Mouse (Mus musculus) myocyte (in vitro differentiated cells): ENCODE results near the gene Fgfr1op2. TPM values are rescaled to one million over a fixed set of nuclear protein-coding genes. Genes with fewer than 3 reads are reported as not detected.

Experiments
- H3K27me3 ChIP-seq: one replicate; pipeline ENCODE4 v1.6.1; 2011; ENCODE audit not compliant: control insufficient read depth, insufficient read depth, insufficient read length
- H3K36me3 ChIP-seq: one replicate; pipeline ENCODE4 v1.6.1; 2011; ENCODE audit not compliant: control insufficient read depth, insufficient read depth
- H3K4me2 ChIP-seq: one replicate; pipeline ENCODE4 v1.6.1; 2011; ENCODE audit warnings: low read depth, control low read depth
- H3K4me3 ChIP-seq: one replicate; pipeline ENCODE4 v1.5.1; 2011; ENCODE audit warnings: mild to moderate bottlenecking, control low read depth, moderate library complexity
- H3K79me2 ChIP-seq: one replicate; pipeline ENCODE4 v1.6.1; 2011; ENCODE audit not compliant: control insufficient read depth, insufficient read depth
- H3ac ChIP-seq: one replicate; pipeline ENCODE4 v1.6.1; 2011; ENCODE audit not compliant: control insufficient read depth, insufficient read length
- CEBPB ChIP-seq: IDR thresholded peaks from 2 replicates; pipeline ENCODE4 v1.6.1; 2011; ENCODE audit warnings: mild to moderate bottlenecking, moderate library complexity; ENCODE audit not compliant: poor library complexity, insufficient read depth, severe bottlenecking
- E2F4 ChIP-seq: IDR thresholded peaks from one replicate; pipeline ENCODE4 v1.6.1; 2011; ENCODE audit warnings: mild to moderate bottlenecking, control low read depth, moderate library complexity; ENCODE audit not compliant: insufficient read depth
- MAX ChIP-seq: IDR thresholded peaks from one replicate; pipeline ENCODE4 v1.6.1; 2011; ENCODE audit warnings: low read depth, mild to moderate bottlenecking, control low read depth
- MYOD1 ChIP-seq, 3 experiments: IDR thresholded peaks; one replicate each; pipeline ENCODE4 v1.6.1; 2011; ENCODE audit warnings: control low read depth in 2 of 3, low read depth in 2 of 3, mild to moderate bottlenecking in 2 of 3, moderate library complexity in 1 of 3; ENCODE audit not compliant: insufficient read length in 2 of 3, control insufficient read depth in 1 of 3
- MYOG ChIP-seq, 3 experiments: IDR thresholded peaks; one replicate each; pipeline ENCODE4 v1.6.1; 2011; ENCODE audit warnings: control low read depth in 2 of 3, low read depth in 2 of 3, mild to moderate bottlenecking in 2 of 3; ENCODE audit not compliant: insufficient read length in 2 of 3, control insufficient read depth in 1 of 3, insufficient read depth in 1 of 3
- POLR2A ChIP-seq: IDR thresholded peaks from one replicate; pipeline ENCODE4 v1.6.1; 2011; ENCODE audit warnings: low read depth, mild to moderate bottlenecking, control low read depth, moderate library complexity; ENCODE audit not compliant: insufficient read length
- POLR2AphosphoS2 ChIP-seq: IDR thresholded peaks from one replicate; pipeline ENCODE4 v1.6.1; 2011; ENCODE audit warnings: low read depth, control low read depth; ENCODE audit not compliant: insufficient read length
- REST ChIP-seq: IDR thresholded peaks from one replicate; pipeline ENCODE4 v1.6.1; 2011; ENCODE audit warnings: mild to moderate bottlenecking, control low read depth, moderate library complexity; ENCODE audit not compliant: insufficient read depth, insufficient read length
- SRF ChIP-seq: IDR thresholded peaks from one replicate; pipeline ENCODE4 v1.6.1; 2011; ENCODE audit warnings: low read depth; ENCODE audit not compliant: control insufficient read depth, insufficient read length
- TCF12 ChIP-seq: IDR thresholded peaks from one replicate; pipeline ENCODE4 v1.6.1; 2011; ENCODE audit warnings: mild to moderate bottlenecking, control low read depth; ENCODE audit not compliant: poor library complexity, insufficient read depth, severe bottlenecking
- TCF3 ChIP-seq: IDR thresholded peaks from one replicate; pipeline ENCODE4 v1.6.1; 2011; ENCODE audit warnings: low read depth, control low read depth; ENCODE audit not compliant: insufficient read length
- USF1 ChIP-seq: IDR thresholded peaks from one replicate; pipeline ENCODE4 v1.6.1; 2011; ENCODE audit warnings: low read depth, mild to moderate bottlenecking, control low read depth, moderate library complexity
- polyA plus RNA-seq: library from polyadenylated mRNA; unstranded; fragments of >200 nt; fragmentation: generic; extraction: Trizol; gene quantifications from one replicate; pipeline ENCODE4 v1.2.1, GENCODE M21; 2012; ENCODE audit warnings: missing spikeins

The Fgfr1op2 gene
- polyA plus RNA-seq, 1 experiment = 54.4 TPM

- TF ChIP-seq SRF = no peak
- no peak for TF ChIP-seq TCF3
- no peak for TF ChIP-seq POLR2A
- TF ChIP-seq POLR2AphosphoS2 = no peak
- no peak for TF ChIP-seq MYOG (IDR thresholded peaks at IDR 0.05; ENCODE audit: control insufficient read depth in 1 of 3, insufficient read depth in 1 of 3, insufficient read length in 2 of 3, low read depth in 2 of 3)
- no peak for TF ChIP-seq REST
- Histone ChIP-seq H3K4me2 (no peak overlapping the region), H3K79me2 (no peaks in the 10 kb centered on the region), H3K4me3 (no peak overlapping the region), H3K27me3 (no peaks in the 10 kb centered on the region), H3K36me3 (no peaks in the 10 kb centered on the region), H3ac (no peak overlapping the region)
These were observed 34.9 kb downstream of the Fgfr1op2 start for GRCm38 (mm10) chr6:146611897-146612296.

DNA sequence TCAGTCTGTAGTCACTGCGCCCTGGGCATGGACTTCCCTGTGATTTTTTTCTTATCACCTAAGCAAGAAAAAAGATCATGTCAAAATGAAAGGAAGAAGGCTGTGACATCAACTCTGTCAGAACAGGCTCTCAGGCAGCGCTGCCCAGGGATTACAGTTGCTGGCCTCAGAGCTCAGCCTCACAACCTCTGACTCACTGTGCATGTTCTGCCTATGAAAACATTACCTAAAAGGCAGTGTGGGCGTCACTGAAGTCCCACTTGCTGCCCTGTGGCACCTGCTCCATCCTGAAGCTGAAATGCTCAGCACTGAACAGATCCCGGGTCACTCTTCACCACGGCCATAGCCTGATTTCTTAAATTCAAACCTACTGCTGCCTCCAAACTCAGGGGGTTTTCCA, 35.7 kb downstream of the Fgfr1op2 start:
- Histone ChIP-seq H3K4me2 (no peak overlapping the region), H3K79me2 (no peaks in the 10 kb centered on the region), H3K4me3 (no peak overlapping the region), H3K27me3 (no peaks in the 10 kb centered on the region), H3K36me3 (no peaks in the 10 kb centered on the region), H3ac (no peak overlapping the region)
- no peak for TF ChIP-seq POLR2A
- no peak for TF ChIP-seq POLR2AphosphoS2
- TF ChIP-seq TCF3 = no peak
- no peak for TF ChIP-seq MAX
- no peak for TF ChIP-seq MYOG (IDR thresholded peaks at IDR 0.05; ENCODE audit: control insufficient read depth in 1 of 3, insufficient read depth in 1 of 3, insufficient read length in 2 of 3, low read depth in 2 of 3)
- TF ChIP-seq USF1 = no peak
- TF ChIP-seq SRF = no peak

DNA sequence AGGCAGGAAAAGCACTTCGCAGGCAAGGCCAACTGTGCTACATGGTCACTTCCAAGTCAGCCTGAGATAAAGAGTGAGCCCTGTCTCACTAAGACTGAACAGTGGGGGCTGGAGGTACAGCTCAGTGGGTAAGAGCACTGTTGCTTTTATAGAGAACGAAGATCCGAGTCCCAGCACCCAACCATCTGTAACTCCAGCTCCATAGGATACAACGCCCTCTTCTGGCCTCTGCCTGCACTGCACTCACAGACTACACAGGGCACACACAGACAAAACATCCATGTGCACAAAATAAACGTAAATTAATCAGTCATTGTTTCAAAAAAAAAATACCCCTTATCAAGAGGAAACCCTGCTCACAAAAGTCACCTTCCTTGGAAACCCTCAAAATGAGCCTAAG, 36.9 kb downstream of the Fgfr1op2 start:
- Histone ChIP-seq H3K36me3 (no peaks in the 10 kb centered on the region), H3K79me2 (no peaks in the 10 kb centered on the region), H3K27me3 (no peaks in the 10 kb centered on the region), H3K4me2 (no peak overlapping the region), H3ac (no peak overlapping the region), H3K4me3 (no peak overlapping the region)
- no peak for TF ChIP-seq USF1
- no peak for TF ChIP-seq POLR2AphosphoS2
- no peak for TF ChIP-seq CEBPB
- TF ChIP-seq MYOG (IDR thresholded peaks at IDR 0.05; ENCODE audit: control insufficient read depth in 1 of 3, insufficient read depth in 1 of 3, insufficient read length in 2 of 3, low read depth in 2 of 3) = no peak
- TF ChIP-seq TCF12 = no peak
- TF ChIP-seq TCF3 = no peak
- TF ChIP-seq SRF = no peak
- TF ChIP-seq MAX = no peak
- no peak for TF ChIP-seq REST

GRCm38 (mm10) chr6:146614541-146614940, 37.5 kb downstream of the Fgfr1op2 start:
- TF ChIP-seq TCF12 = no peak
- TF ChIP-seq USF1 = no peak
- no peak for TF ChIP-seq SRF
- no peak for TF ChIP-seq REST
- TF ChIP-seq MYOD1 (IDR thresholded peaks at IDR 0.05; ENCODE audit: control insufficient read depth in 1 of 3, insufficient read length in 2 of 3, low read depth in 2 of 3) = no peak
- TF ChIP-seq CEBPB = no peak
- no peak for TF ChIP-seq POLR2A
- TF ChIP-seq MAX = no peak
- Histone ChIP-seq H3K4me3 (no peak overlapping the region), H3K36me3 (no peaks in the 10 kb centered on the region)

DNA sequence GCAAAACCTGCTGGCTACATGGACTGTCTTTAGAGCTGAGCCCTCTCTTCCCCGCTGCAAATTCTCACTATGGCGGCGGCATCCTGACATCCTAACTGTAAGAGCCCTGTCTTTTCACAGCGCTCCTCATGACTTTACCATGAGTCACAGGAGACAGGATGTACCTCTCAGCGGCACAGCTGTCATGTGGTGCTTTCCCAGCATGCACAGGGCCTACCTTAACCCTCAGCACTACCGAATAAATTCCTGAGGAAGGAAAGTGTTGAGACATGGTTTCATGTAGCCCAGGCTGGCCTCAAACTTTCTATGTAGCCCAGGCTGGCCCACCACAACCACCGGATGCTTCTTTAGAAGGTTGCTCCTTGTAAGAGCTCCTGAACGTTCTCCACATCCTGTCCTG, 38.9 kb downstream of the Fgfr1op2 start:
- Histone ChIP-seq H3K4me3 (no peak overlapping the region), H3ac (no peak overlapping the region), H3K27me3 (no peaks in the 10 kb centered on the region), H3K4me2 (no peak overlapping the region), H3K79me2 (no peaks in the 10 kb centered on the region), H3K36me3 (no peaks in the 10 kb centered on the region)
- no peak for TF ChIP-seq TCF12
- TF ChIP-seq MYOD1 (IDR thresholded peaks at IDR 0.05; ENCODE audit: control insufficient read depth in 1 of 3, insufficient read length in 2 of 3, low read depth in 2 of 3) = peak in 1 of 3 experiments; percentile 13
- TF ChIP-seq POLR2AphosphoS2 = no peak
- no peak for TF ChIP-seq SRF
- no peak for TF ChIP-seq CEBPB
- TF ChIP-seq POLR2A = no peak

More at GRCm38 (mm10) chr6:146614541-146614940, 37.5 kb downstream of the Fgfr1op2 start:
- Histone ChIP-seq H3K27me3 (no peaks in the 10 kb centered on the region), H3K4me2 (no peak overlapping the region), H3ac (no peak overlapping the region), H3K79me2 (no peaks in the 10 kb centered on the region)

DNA sequence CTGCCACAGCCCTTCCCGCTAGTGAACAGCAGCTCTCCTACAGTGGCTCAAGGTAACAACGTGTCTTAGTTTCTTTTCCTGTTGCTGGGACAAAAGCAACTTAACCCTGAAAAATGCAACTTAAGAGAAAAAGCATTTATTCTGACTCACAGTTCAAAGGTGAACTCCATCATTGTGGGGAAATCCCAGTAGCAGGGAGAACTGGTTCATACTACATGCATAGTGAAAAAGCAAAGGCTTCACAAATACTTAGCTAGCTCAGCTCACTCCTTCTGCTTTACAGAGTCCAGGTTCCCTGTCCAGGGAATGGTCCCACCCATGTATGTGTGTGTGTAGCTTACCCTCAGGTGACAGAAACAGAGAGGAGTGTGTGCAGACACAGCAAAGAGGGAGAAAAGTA, 39.7 kb downstream of the Fgfr1op2 start:
- Histone ChIP-seq H3K36me3 (no peaks in the 10 kb centered on the region), H3K4me3 (no peak overlapping the region), H3K79me2 (no peaks in the 10 kb centered on the region), H3ac (no peak overlapping the region), H3K4me2 (no peak overlapping the region), H3K27me3 (no peaks in the 10 kb centered on the region)
- no peak for TF ChIP-seq E2F4
- TF ChIP-seq REST = no peak
- no peak for TF ChIP-seq USF1
- TF ChIP-seq POLR2AphosphoS2 = no peak
- no peak for TF ChIP-seq MAX
- no peak for TF ChIP-seq MYOD1 (IDR thresholded peaks at IDR 0.05; ENCODE audit: control insufficient read depth in 1 of 3, insufficient read length in 2 of 3, low read depth in 2 of 3)
- no peak for TF ChIP-seq TCF3
- TF ChIP-seq TCF12 = no peak
- TF ChIP-seq POLR2A = no peak
- no peak for TF ChIP-seq MYOG (IDR thresholded peaks at IDR 0.05; ENCODE audit: control insufficient read depth in 1 of 3, insufficient read depth in 1 of 3, insufficient read length in 2 of 3, low read depth in 2 of 3)
- TF ChIP-seq CEBPB = no peak
- no peak for TF ChIP-seq SRF
